Mouse (Mus musculus) stomach, postnatal 0 days (tissue): ENCODE results near the gene Ei24.

ENCODE experiments used
- CTCF ChIP-seq: IDR thresholded peaks from 2 replicates; pipeline ENCODE4 v1.5.1; 2016; ENCODE audit warnings: antibody characterized with exemption, low read depth, mild to moderate bottlenecking, moderate library complexity
- EP300 ChIP-seq: optimal IDR thresholded peaks from 2 replicates; pipeline ENCODE3; 2016; ENCODE audit warnings: antibody characterized with exemption

DNA sequence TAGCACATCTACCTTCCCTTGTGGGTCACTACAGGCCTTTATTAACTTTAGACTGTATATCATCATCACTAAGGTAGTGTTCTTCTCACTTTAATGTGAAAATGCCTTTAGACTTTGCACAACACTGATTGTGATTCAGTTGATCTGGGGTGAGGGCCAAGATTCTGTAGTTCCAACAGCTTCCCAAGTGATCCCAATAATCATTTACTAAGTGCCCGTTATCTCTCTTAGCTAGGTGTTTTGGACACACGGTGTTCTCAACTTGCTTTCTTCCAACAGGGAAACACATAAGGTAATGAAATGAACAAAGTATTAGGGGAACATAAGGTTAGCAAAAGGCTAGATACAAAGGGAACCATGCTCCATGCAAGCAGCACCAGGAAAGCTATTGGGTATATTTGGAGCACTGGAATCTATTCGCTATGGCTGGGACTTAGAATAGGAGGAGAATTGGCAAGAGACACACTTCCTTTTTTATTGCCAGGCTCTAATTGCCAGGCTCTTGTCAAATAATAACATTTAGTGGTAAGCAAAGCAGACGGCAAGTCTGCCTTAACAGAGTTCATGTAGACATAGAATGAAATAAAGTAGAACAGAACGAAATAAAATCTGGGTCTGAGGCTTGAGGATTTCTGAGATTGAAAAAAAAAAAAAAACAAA lies 11.1 kb upstream of the Ei24 start:
- TF ChIP-seq EP300, result no peak
- TF ChIP-seq CTCF, result no peak
